Mouse (Mus musculus): Measurements from ENCODE around the gene Cplx3. TPM values are rescaled to one million over a fixed set of nuclear protein-coding genes. Genes with fewer than 3 reads are reported as not detected.

The Cplx3 gene
- polyA plus RNA-seq (2014; fragmentation: Nextera tagmentation; extraction: Ambion mirVana): not detected in 2 replicates

DNA sequence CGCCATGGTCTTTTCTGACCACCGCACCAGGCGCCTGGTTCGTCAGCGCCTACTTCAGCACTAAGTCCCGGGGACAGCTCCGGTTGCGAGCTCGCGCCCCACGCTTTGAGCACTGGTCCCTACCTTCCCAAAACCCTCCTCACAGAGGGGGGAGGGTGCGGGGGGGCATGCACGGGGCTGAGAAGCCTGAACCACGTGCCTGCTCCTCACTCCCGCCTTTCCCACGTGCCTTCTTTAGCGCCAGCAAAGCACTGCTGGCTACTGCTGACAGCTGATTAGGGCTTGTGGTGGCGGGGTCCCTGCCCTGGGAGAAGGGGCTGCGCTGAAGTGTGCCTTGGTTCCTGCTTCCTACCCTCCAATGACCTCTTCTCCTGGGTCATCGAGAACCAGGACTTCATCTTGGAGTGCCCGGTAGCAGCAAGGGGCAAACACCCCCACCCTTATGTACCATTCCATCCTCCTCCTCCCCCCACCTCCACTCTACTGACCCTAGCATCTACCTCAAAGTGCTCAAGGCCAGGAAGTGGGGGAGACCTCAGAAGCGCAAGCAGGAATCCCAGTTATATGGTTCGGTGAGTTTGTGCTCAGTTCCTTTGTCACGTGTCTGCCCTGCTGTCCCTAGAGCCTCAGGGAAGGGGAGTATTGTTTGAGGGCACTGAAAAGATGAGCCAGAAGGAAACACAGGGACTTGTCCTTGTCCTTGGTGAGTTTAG lies at the start of gene Cplx3:
Cplx3 (minus strand) TSS at position 143 of the 713 bp plus-strand sequence.
- Histone ChIP-seq H3K4me2 (no peak within 1 kb of the TSS), H3K27me3 (ENCODE audit: insufficient read depth, low read length) (peaks cover 4% of the 10 kb centered on the region; the same call in 1 of the 2 replicates), H3K9ac (no peak within 1 kb of the TSS), H3K27ac (ENCODE audit: low read depth) (no peak within 1 kb of the TSS), H3K4me3 (ENCODE audit: low read depth, low read length) (no peak within 1 kb of the TSS), H3K36me3 (ENCODE audit: insufficient read depth) (no peaks in the 10 kb centered on the region), H3K9me3 (ENCODE audit: low read depth, low read length) (no peaks in the 10 kb centered on the region), H3K4me1 (ENCODE audit: insufficient read depth) (no peaks in the 10 kb centered on the region)
- peak; percentile 58; the same call in 1 of the 2 replicates for ATAC-seq (ENCODE audit: insufficient read depth)
- no peak for TF ChIP-seq CTCF (IDR thresholded peaks at IDR 0.05; ENCODE audit: low read depth)
- DNase-seq: peak; percentile 86
- WGBS: 8% methylated on average over 24 of the region's 24 CpGs

DNA sequence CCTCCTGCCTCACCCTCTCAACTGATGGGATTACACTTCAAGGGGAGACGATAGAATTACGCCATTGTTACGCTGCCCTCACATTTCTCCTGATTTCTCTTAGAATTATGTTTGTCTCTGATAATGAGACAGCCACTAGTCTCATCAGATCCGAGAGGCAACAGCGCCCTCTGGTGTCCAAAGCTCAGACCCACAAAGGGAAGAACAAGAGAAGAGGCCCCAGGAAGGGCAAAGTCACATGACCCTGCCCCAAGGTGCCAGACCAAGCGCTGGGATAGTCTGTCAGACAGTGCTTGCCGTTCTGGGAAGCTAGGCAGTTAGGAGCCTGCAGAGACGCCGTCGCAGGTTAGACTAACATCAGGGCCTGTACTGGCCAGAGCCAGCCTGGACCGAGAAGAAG lies 49.7 kb upstream of the Cplx3 start:
- 0 out of 2 replicates have a peak, but pooled peaks cover 5% of the 10 kb centered on the region for H3K4me1 ChIP-seq (ENCODE audit: insufficient read depth)
- H3K4me2 ChIP-seq: peak overlapping the region; percentile 54
- 0 out of 2 replicates have a peak overlapping the region, but pooled peaks have one; percentile 44 for H3K9ac ChIP-seq
- TF ChIP-seq CTCF (IDR thresholded peaks at IDR 0.05; ENCODE audit: low read depth): peak; percentile 94
- H3K9me3 ChIP-seq (ENCODE audit: low read depth, low read length): no peaks in the 10 kb centered on the region
- no peak overlapping the region for H3K4me3 ChIP-seq (ENCODE audit: low read depth, low read length)
- no peak overlapping the region for H3K27ac ChIP-seq (ENCODE audit: low read depth)
- WGBS: 2% methylated on average over 11 of the region's 11 CpGs
- DNase-seq (peak; percentile 99), ATAC-seq (ENCODE audit: insufficient read depth) (peak; percentile 66)
- H3K27me3 ChIP-seq (ENCODE audit: insufficient read depth, low read length): peaks cover 7% of the 10 kb centered on the region; the same call in 1 of the 2 replicates
- no peaks in the 10 kb centered on the region for H3K36me3 ChIP-seq (ENCODE audit: insufficient read depth)

DNA sequence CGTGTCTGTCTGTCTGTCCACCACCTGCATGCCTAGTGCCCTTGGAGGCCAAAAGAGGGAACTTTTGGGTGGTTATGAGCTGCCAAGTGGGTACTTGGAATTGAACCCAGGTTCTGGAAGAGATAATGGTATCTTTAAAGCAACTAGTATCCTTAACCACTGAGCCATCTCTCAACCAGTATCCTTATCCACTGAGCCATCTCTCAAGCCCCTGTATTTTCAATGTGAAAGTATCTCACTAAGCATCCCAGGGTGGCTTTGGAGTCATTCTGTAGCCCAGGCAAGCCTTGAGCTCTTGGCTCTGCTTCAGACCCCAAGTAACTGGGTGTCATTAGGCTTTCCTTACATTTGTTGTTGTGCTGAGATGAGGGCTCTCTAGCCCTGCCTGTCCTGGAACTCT lies 48.9 kb upstream of the Cplx3 start:
- no peak for DNase-seq

DNA sequence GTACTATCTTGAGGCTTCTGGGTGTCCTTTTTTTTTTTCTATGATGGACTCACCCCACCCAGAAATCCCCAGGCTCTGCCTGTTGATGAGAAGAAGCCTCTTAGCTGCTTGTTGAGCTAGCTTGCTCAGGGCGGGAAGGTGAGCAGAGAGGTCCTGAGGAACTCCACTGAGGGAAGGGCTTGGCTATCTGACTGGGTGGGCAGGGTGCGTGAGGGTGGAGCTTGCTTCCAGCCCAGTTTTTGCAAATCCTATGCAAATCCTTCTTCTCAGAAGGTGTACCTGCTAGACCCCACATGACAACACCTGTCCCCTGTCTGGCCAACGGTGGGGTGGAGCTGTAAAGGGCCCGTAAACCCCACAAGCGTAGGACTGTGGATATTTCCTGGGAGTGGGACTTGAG lies 47.2 kb upstream of the Cplx3 start, which contains the start of gene Csk:
Csk (minus strand) TSS at position 349 of the 400 bp plus-strand sequence.
- Histone ChIP-seq H3K36me3 (ENCODE audit: insufficient read depth) (no peaks in the 10 kb centered on the region), H3K4me1 (ENCODE audit: insufficient read depth) (0 out of 2 replicates have a peak, but pooled peaks cover 6% of the 10 kb centered on the region), H3K27ac (ENCODE audit: low read depth) (no peak within 1 kb of the TSS), H3K4me2 (no peak within 1 kb of the TSS), H3K9me3 (ENCODE audit: low read depth, low read length) (no peaks in the 10 kb centered on the region), H3K9ac (no peak within 1 kb of the TSS), H3K27me3 (ENCODE audit: insufficient read depth, low read length) (peaks cover 7% of the 10 kb centered on the region; the same call in 1 of the 2 replicates), H3K4me3 (ENCODE audit: low read depth, low read length) (no peak within 1 kb of the TSS)
- 53% methylated on average over 5 of the region's 5 CpGs for WGBS
- DNase-seq: no peak
- no peak for TF ChIP-seq CTCF (IDR thresholded peaks at IDR 0.05; ENCODE audit: low read depth)
- ATAC-seq (ENCODE audit: insufficient read depth): no peak

More for the DNA sequence above, 48.9 kb upstream of the Cplx3 start:
- WGBS: 76% methylated on average over 1 of the region's 1 CpGs
- Histone ChIP-seq H3K4me1 (ENCODE audit: insufficient read depth) (0 out of 2 replicates have a peak, but pooled peaks cover 6% of the 10 kb centered on the region), H3K27me3 (ENCODE audit: insufficient read depth, low read length) (peaks cover 7% of the 10 kb centered on the region; the same call in 1 of the 2 replicates), H3K27ac (ENCODE audit: low read depth) (no peak overlapping the region), H3K36me3 (ENCODE audit: insufficient read depth) (no peaks in the 10 kb centered on the region), H3K4me3 (ENCODE audit: low read depth, low read length) (no peak overlapping the region), H3K9ac (no peak overlapping the region), H3K4me2 (no peak overlapping the region), H3K9me3 (ENCODE audit: low read depth, low read length) (no peaks in the 10 kb centered on the region)
- no peak for TF ChIP-seq CTCF (IDR thresholded peaks at IDR 0.05; ENCODE audit: low read depth)
- ATAC-seq (ENCODE audit: insufficient read depth): no peak

DNA sequence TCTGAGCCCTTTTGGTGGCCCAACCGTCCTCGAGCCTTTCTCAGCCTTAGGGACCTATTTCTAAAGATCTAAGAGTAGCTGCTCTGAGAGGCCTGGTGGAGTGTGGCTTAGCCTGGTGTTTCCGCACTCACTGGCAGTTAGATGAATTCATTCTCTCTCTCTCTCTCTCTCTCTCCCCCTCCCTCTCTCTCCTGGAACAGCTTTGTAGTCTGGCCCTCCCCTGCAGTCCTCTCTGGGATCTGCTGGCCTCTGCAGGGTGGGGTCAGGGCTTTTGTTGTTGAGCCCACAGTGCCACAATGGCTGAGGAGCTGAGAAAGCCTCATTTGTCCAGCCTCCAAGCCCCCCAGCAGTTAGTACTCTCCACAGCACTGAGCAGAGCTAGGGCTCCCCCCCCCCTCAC lies 46.8 kb upstream of the Cplx3 start:
- no peak overlapping the region for H3K27ac ChIP-seq (ENCODE audit: low read depth)
- no peak for DNase-seq
- H3K9me3 ChIP-seq (ENCODE audit: low read depth, low read length): no peaks in the 10 kb centered on the region
- H3K36me3 ChIP-seq (ENCODE audit: insufficient read depth): no peaks in the 10 kb centered on the region
- TF ChIP-seq CTCF (IDR thresholded peaks at IDR 0.05; ENCODE audit: low read depth): no peak
- no peak overlapping the region for H3K4me2 ChIP-seq
- H3K9ac ChIP-seq: no peak overlapping the region
- H3K27me3 ChIP-seq (ENCODE audit: insufficient read depth, low read length): peaks cover 7% of the 10 kb centered on the region; the same call in 1 of the 2 replicates
- no peak for ATAC-seq (ENCODE audit: insufficient read depth)
- 61% methylated on average over 3 of the region's 3 CpGs for WGBS
- H3K4me1 ChIP-seq (ENCODE audit: insufficient read depth): 0 out of 2 replicates have a peak, but pooled peaks cover 6% of the 10 kb centered on the region
- H3K4me3 ChIP-seq (ENCODE audit: low read depth, low read length): no peak overlapping the region

DNA sequence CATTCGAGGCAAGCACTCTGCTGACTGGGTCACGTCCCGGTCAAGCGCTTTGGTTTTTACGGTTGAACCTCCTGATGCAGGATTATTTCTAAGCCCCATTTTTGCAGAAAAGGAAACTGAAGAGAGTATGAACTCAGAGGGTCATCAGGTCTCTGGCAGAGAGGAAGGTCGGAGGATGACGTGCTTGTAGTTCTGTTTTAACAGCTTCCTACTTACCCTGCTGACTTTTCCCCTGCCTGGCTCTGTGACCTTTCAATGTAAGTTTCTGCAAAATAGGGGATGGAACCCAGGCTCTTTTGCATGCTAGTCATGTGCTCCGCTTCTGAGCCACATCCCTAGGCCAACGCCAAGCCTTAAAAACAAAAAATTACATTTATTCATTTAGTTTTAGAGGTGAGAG lies 46.3 kb upstream of the Cplx3 start:
- 75% methylated on average over 9 of the region's 9 CpGs for WGBS
- no peak for TF ChIP-seq CTCF (IDR thresholded peaks at IDR 0.05; ENCODE audit: low read depth)
- DNase-seq: no peak
- H3K27ac ChIP-seq (ENCODE audit: low read depth): no peak overlapping the region
- no peaks in the 10 kb centered on the region for H3K9me3 ChIP-seq (ENCODE audit: low read depth, low read length)
- no peak for ATAC-seq (ENCODE audit: insufficient read depth)
- H3K36me3 ChIP-seq (ENCODE audit: insufficient read depth): no peaks in the 10 kb centered on the region
- H3K27me3 ChIP-seq (ENCODE audit: insufficient read depth, low read length): peaks cover 7% of the 10 kb centered on the region; the same call in 1 of the 2 replicates
- H3K9ac ChIP-seq: no peak overlapping the region
- H3K4me1 ChIP-seq (ENCODE audit: insufficient read depth): 0 out of 2 replicates have a peak, but pooled peaks cover 6% of the 10 kb centered on the region
- no peak overlapping the region for H3K4me3 ChIP-seq (ENCODE audit: low read depth, low read length)
- H3K4me2 ChIP-seq: no peak overlapping the region

DNA sequence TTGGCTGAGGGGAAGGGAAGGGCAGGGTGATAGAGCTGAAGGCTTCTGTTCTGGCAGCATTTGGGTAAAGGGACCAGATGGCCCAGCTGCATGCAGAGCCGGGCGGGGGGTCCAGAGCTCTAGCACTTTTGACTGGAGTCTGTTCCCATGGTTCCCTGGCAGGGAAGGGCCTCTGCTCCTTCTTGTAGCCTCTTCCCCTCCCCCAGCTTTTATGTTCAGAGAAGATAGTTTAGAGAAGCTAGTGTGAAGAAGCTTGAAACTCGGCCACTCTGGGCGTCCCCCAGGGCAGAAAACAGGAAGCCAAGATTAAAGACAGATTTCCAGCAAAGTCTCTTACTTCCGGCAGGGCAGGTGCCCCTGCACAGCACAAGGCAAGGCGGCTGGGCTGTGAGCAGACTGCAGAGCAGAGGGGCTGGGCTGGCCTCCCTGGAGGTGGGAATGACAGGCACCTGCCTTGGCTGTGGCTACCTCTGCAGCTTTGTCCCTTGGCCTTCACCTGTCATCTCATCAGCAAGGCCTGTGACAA lies 44.8 kb upstream of the Cplx3 start:
- peaks cover 2% of the 10 kb centered on the region; the same call in 1 of the 2 replicates for H3K4me1 ChIP-seq (ENCODE audit: insufficient read depth)
- H3K27me3 ChIP-seq (ENCODE audit: insufficient read depth, low read length): peaks cover 7% of the 10 kb centered on the region; the same call in 1 of the 2 replicates
- DNase-seq (no peak), ATAC-seq (ENCODE audit: insufficient read depth) (no peak)
- 15% methylated on average over 6 of the region's 6 CpGs for WGBS
- no peak overlapping the region for H3K4me2 ChIP-seq
- no peak overlapping the region for H3K9ac ChIP-seq
- H3K27ac ChIP-seq (ENCODE audit: low read depth): no peak overlapping the region
- H3K36me3 ChIP-seq (ENCODE audit: insufficient read depth): no peaks in the 10 kb centered on the region
- no peaks in the 10 kb centered on the region for H3K9me3 ChIP-seq (ENCODE audit: low read depth, low read length)
- no peak for TF ChIP-seq CTCF (IDR thresholded peaks at IDR 0.05; ENCODE audit: low read depth)
- H3K4me3 ChIP-seq (ENCODE audit: low read depth, low read length): no peak overlapping the region
